Mouse (Mus musculus): ENCODE measurements at regions not wholly inside any gene's neighbourhood (a gene's known extent, or its start where the extent isn't known, plus 50 kb on each side); places are given as distances from the start of the nearest gene placed in this dataset.

GRCm38 (mm10) chrX:99534922-99535321 lies 63.8 kb upstream of the Pja1 start:
- TF ChIP-seq CTCF (IDR thresholded peaks at IDR 0.05) (no peak), POLR2A (IDR thresholded peaks at IDR 0.05; ENCODE audit: insufficient read depth, low read depth, low read length) (no peak), EP300 (IDR thresholded peaks at IDR 0.05; ENCODE audit: insufficient read depth, low read depth, low read length) (no peak)

Measured in heart, adult 2 months (tissue).